Mouse (Mus musculus): Measurements from ENCODE around the gene 1810055G02Rik. TPM values are rescaled to one million over a fixed set of nuclear protein-coding genes. Genes with fewer than 3 reads are reported as not detected.

Gene 1810055G02Rik
- polyA plus RNA-seq, 1 experiment from 2014 or later, result 30.3 TPM

GRCm38 (mm10) chr19:3674122-3674855 is 33.8 kb upstream of the 1810055G02Rik start:
- H3K27ac ChIP-seq (ENCODE audit: low read depth, low read length), result no peak overlapping the region
- peaks cover 6% of the 10 kb centered on the region for H3K4me1 ChIP-seq (ENCODE audit: control insufficient read depth, insufficient read depth, low read length)
- WGBS (ENCODE audit: insufficient replicate concordance), result 81% methylated on average over 8 of the region's 8 CpGs
- no peak overlapping the region for H3K9ac ChIP-seq (ENCODE audit: low read depth, low read length)
- peaks cover 4% of the 10 kb centered on the region; the same call in 1 of the 2 replicates for H3K36me3 ChIP-seq (ENCODE audit: control insufficient read depth, insufficient read depth, low read length)
- no peak overlapping the region for H3K4me2 ChIP-seq
- ATAC-seq (replicated peaks; ENCODE audit: insufficient number of reproducible peaks, low FRiP score, low TSS enrichment), result no peak
- no peaks in the 10 kb centered on the region for H3K9me3 ChIP-seq (replicated peaks; ENCODE audit: control insufficient read depth, low read length)
- H3K4me3 ChIP-seq (ENCODE audit: low read depth, low read length), result no peak overlapping the region
- no peaks in the 10 kb centered on the region for H3K27me3 ChIP-seq (ENCODE audit: control insufficient read depth, insufficient read depth, low read length)

GRCm38 (mm10) chr19:3680732-3681131 is 27.4 kb upstream of the 1810055G02Rik start:
- H3K27ac ChIP-seq (ENCODE audit: low read depth, low read length), result no peak overlapping the region
- H3K27me3 ChIP-seq (ENCODE audit: control insufficient read depth, insufficient read depth, low read length), result no peaks in the 10 kb centered on the region
- no peak overlapping the region for H3K4me2 ChIP-seq
- no peak for ATAC-seq (replicated peaks; ENCODE audit: insufficient number of reproducible peaks, low FRiP score, low TSS enrichment)
- WGBS (ENCODE audit: insufficient replicate concordance), result 81% methylated on average over 7 of the region's 7 CpGs
- H3K9ac ChIP-seq (ENCODE audit: low read depth, low read length), result no peak overlapping the region
- no peaks in the 10 kb centered on the region for H3K36me3 ChIP-seq (ENCODE audit: control insufficient read depth, insufficient read depth, low read length)
- no peaks in the 10 kb centered on the region for H3K9me3 ChIP-seq (replicated peaks; ENCODE audit: control insufficient read depth, low read length)
- no peak overlapping the region for H3K4me3 ChIP-seq (ENCODE audit: low read depth, low read length)
- peaks cover 19% of the 10 kb centered on the region for H3K4me1 ChIP-seq (ENCODE audit: control insufficient read depth, insufficient read depth, low read length)

- Histone ChIP-seq H3K9ac (ENCODE audit: low read depth, low read length) (no peak overlapping the region), H3K4me2 (peak overlapping the region; percentile 29; the same call in 1 of the 2 replicates), H3K27ac (ENCODE audit: low read depth, low read length) (peak overlapping the region; percentile 46; the same call in 1 of the 2 replicates), H3K4me1 (ENCODE audit: control insufficient read depth, insufficient read depth, low read length) (peaks cover 19% of the 10 kb centered on the region), H3K27me3 (ENCODE audit: control insufficient read depth, insufficient read depth, low read length) (no peaks in the 10 kb centered on the region), H3K4me3 (ENCODE audit: low read depth, low read length) (no peak overlapping the region), H3K9me3 (replicated peaks; ENCODE audit: control insufficient read depth, low read length) (no peaks in the 10 kb centered on the region), H3K36me3 (ENCODE audit: control insufficient read depth, insufficient read depth, low read length) (no peaks in the 10 kb centered on the region)
- no peak; the same call in 1 of the 2 replicates for ATAC-seq (replicated peaks; ENCODE audit: insufficient number of reproducible peaks, low FRiP score, low TSS enrichment)
- 41% methylated on average over 13 of the region's 13 CpGs for WGBS (ENCODE audit: insufficient replicate concordance)
Observed at GRCm38 (mm10) chr19:3681310-3681934, 26.7 kb upstream of the 1810055G02Rik start.

GRCm38 (mm10) chr19:3684414-3684813 is 23.7 kb upstream of the 1810055G02Rik start:
- H3K4me3 ChIP-seq (ENCODE audit: low read depth, low read length), result peak overlapping the region; percentile 93; the same call in 1 of the 2 replicates
- ATAC-seq (replicated peaks; ENCODE audit: insufficient number of reproducible peaks, low FRiP score, low TSS enrichment), result no peak
- H3K9ac ChIP-seq (ENCODE audit: low read depth, low read length), result no peak overlapping the region
- H3K27me3 ChIP-seq (ENCODE audit: control insufficient read depth, insufficient read depth, low read length), result no peaks in the 10 kb centered on the region
- peaks cover 19% of the 10 kb centered on the region for H3K4me1 ChIP-seq (ENCODE audit: control insufficient read depth, insufficient read depth, low read length)
- 38% methylated on average over 1 of the region's 1 CpGs for whole genome bisulfite sequencing (ENCODE audit: insufficient replicate concordance)
- peak overlapping the region; percentile 7; the same call in 1 of the 2 replicates for H3K27ac ChIP-seq (ENCODE audit: low read depth, low read length)
- H3K36me3 ChIP-seq (ENCODE audit: control insufficient read depth, insufficient read depth, low read length), result no peaks in the 10 kb centered on the region
- peak overlapping the region; percentile 96 for H3K4me2 ChIP-seq
- H3K9me3 ChIP-seq (replicated peaks; ENCODE audit: control insufficient read depth, low read length), result no peaks in the 10 kb centered on the region

- no peaks in the 10 kb centered on the region for H3K27me3 ChIP-seq (ENCODE audit: control insufficient read depth, insufficient read depth, low read length)
- H3K4me1 ChIP-seq (ENCODE audit: control insufficient read depth, insufficient read depth, low read length), result peaks cover 19% of the 10 kb centered on the region
- H3K9ac ChIP-seq (ENCODE audit: low read depth, low read length), result peak overlapping the region; percentile 94
- no peak for ATAC-seq (replicated peaks; ENCODE audit: insufficient number of reproducible peaks, low FRiP score, low TSS enrichment)
- peak overlapping the region; percentile 7; the same call in 1 of the 2 replicates for H3K27ac ChIP-seq (ENCODE audit: low read depth, low read length)
- peak overlapping the region; percentile 96 for H3K4me2 ChIP-seq
- H3K9me3 ChIP-seq (replicated peaks; ENCODE audit: control insufficient read depth, low read length), result no peaks in the 10 kb centered on the region
- 7% methylated on average over 11 of the region's 11 CpGs for WGBS (ENCODE audit: insufficient replicate concordance)
- peak overlapping the region; percentile 93 for H3K4me3 ChIP-seq (ENCODE audit: low read depth, low read length)
- no peaks in the 10 kb centered on the region for H3K36me3 ChIP-seq (ENCODE audit: control insufficient read depth, insufficient read depth, low read length)
Observed at GRCm38 (mm10) chr19:3684957-3685580, 23.0 kb upstream of the 1810055G02Rik start.

GRCm38 (mm10) chr19:3685611-3686214 is 22.4 kb upstream of the 1810055G02Rik start:
- Histone ChIP-seq H3K9me3 (replicated peaks; ENCODE audit: control insufficient read depth, low read length) (no peaks in the 10 kb centered on the region), H3K27ac (ENCODE audit: low read depth, low read length) (peak overlapping the region; percentile 78), H3K4me3 (ENCODE audit: low read depth, low read length) (peak overlapping the region; percentile 93), H3K27me3 (ENCODE audit: control insufficient read depth, insufficient read depth, low read length) (no peaks in the 10 kb centered on the region), H3K36me3 (ENCODE audit: control insufficient read depth, insufficient read depth, low read length) (no peaks in the 10 kb centered on the region), H3K9ac (ENCODE audit: low read depth, low read length) (peak overlapping the region; percentile 94), H3K4me2 (peak overlapping the region; percentile 96), H3K4me1 (ENCODE audit: control insufficient read depth, insufficient read depth, low read length) (peaks cover 19% of the 10 kb centered on the region)
- no peak for ATAC-seq (replicated peaks; ENCODE audit: insufficient number of reproducible peaks, low FRiP score, low TSS enrichment)
- WGBS (ENCODE audit: insufficient replicate concordance), result 2% methylated on average over 42 of the region's 45 CpGs

- peak within 1 kb of the TSS; percentile 78 for H3K27ac ChIP-seq (ENCODE audit: low read depth, low read length)
- under 1% methylated on average over 54 of the region's 83 CpGs for WGBS (ENCODE audit: insufficient replicate concordance)
- no peaks in the 10 kb centered on the region for H3K27me3 ChIP-seq (ENCODE audit: control insufficient read depth, insufficient read depth, low read length)
- H3K4me3 ChIP-seq (ENCODE audit: low read depth, low read length), result peak within 1 kb of the TSS; percentile 93
- no peaks in the 10 kb centered on the region for H3K36me3 ChIP-seq (ENCODE audit: control insufficient read depth, insufficient read depth, low read length)
- ATAC-seq (replicated peaks; ENCODE audit: insufficient number of reproducible peaks, low FRiP score, low TSS enrichment), result no peak; the same call in 1 of the 2 replicates
- H3K4me1 ChIP-seq (ENCODE audit: control insufficient read depth, insufficient read depth, low read length), result peaks cover 12% of the 10 kb centered on the region
- H3K9me3 ChIP-seq (replicated peaks; ENCODE audit: control insufficient read depth, low read length), result no peaks in the 10 kb centered on the region
- peak within 1 kb of the TSS; percentile 94 for H3K9ac ChIP-seq (ENCODE audit: low read depth, low read length)
- H3K4me2 ChIP-seq, result peak within 1 kb of the TSS; percentile 96
Observed at GRCm38 (mm10) chr19:3686215-3686894, 21.7 kb upstream of the 1810055G02Rik start, which contains the start of gene Lrp5. Gene Lrp5, minus strand, starts transcription at chr19:3686564.
